In genomic region chr1:79598385-79599178, GRCm38 (mm10) we compare ENCODE assay signal across 14 mouse cellular contexts.
DNase-seq lines count a peak whose midpoint lies in the region; ATAC-seq lines count a peak whose summit lies in the region.
"Had no signal": no experiment of that assay in that cellular context is flagged by ENCODE, and none has a peak within 500 bp of the region (broad histone marks: within the 10 kb centered on the region; RNA-seq: fewer than 3 reads in every experiment).

No protein-coding gene starts in this region.

- no peak overlapping the region for H3K9ac ChIP-seq in forebrain, embryonic 14.5 days (ENCODE audit: low read length)
- no peak overlapping the region for H3K9ac ChIP-seq in intestine, embryonic 15.5 days

- no peaks in the 10 kb centered on the region for H3K36me3 ChIP-seq in forebrain, embryonic 14.5 days (ENCODE audit: control insufficient read depth, insufficient read depth, low read length)
- no peaks in the 10 kb centered on the region for H3K36me3 ChIP-seq in intestine, embryonic 15.5 days

- intact Hi-C loops in heart, postnatal 14 days (cut with DNase I): no loop called here

- H3K4me1 ChIP-seq in forebrain, embryonic 14.5 days (ENCODE audit: control insufficient read depth, insufficient read depth, low read length): no peaks in the 10 kb centered on the region; the same call in 1 of the 2 replicates
- H3K4me1 ChIP-seq in intestine, embryonic 15.5 days (replicated peaks): no peaks in the 10 kb centered on the region
- H3K4me1 ChIP-seq: megakaryocyte, embryonic 14.5 days had no signal

- DNase-seq in embryo, embryonic 10.5 days (ENCODE audit: low spot score): peak; percentile 71
- DNase-seq in forebrain, embryonic 14.5 days (ENCODE audit: low spot score): peak; percentile 71
- DNase-seq in layer of hippocampus, adult 8-10 months (ENCODE audit: low spot score in 2 of 2): peak; percentile 15 to 16
- peak; percentile 21 for DNase-seq in neural tube, embryonic 10.5 days (ENCODE audit: extremely low spot score, low spot score)
- no peak for DNase-seq in cerebellum, adult 8-10 months
- no peak for DNase-seq in MN1 (ENCODE audit: low spot score)
- DNase-seq in heart, postnatal 14 days: no peak
- DNase-seq: adrenal gland, postnatal 14 days; cerebellum, adult 9-11 months; heart, adult 2 months; kidney, postnatal 14 days; thymus, postnatal 14 days had no signal

- no peaks in the 10 kb centered on the region for H3K27me3 ChIP-seq in forebrain, embryonic 14.5 days (replicated peaks; ENCODE audit: control insufficient read depth, insufficient read depth, low read length)
- H3K27me3 ChIP-seq in intestine, embryonic 15.5 days (replicated peaks): no peaks in the 10 kb centered on the region
- H3K27me3 ChIP-seq: megakaryocyte, embryonic 14.5 days had no signal

- no peak overlapping the region for H3K4me2 ChIP-seq in forebrain, embryonic 14.5 days (ENCODE audit: low read length)
- H3K4me2 ChIP-seq in intestine, embryonic 15.5 days (replicated peaks): no peak overlapping the region

- H3K9me3 ChIP-seq in forebrain, embryonic 14.5 days (replicated peaks; ENCODE audit: control insufficient read depth, low read length): no peaks in the 10 kb centered on the region
- H3K9me3 ChIP-seq in intestine, embryonic 15.5 days: no peaks in the 10 kb centered on the region

- ATAC-seq in forebrain, embryonic 14.5 days: peak; percentile 88
- ATAC-seq in intestine, embryonic 15.5 days: no peak

- no peak overlapping the region for H3K4me3 ChIP-seq in forebrain, embryonic 14.5 days (ENCODE audit: low read depth, low read length)
- H3K4me3 ChIP-seq in intestine, embryonic 15.5 days (replicated peaks): no peak overlapping the region
- H3K4me3 ChIP-seq: heart, adult 2 months; megakaryocyte, embryonic 14.5 days had no signal

- H3K27ac ChIP-seq in forebrain, embryonic 14.5 days (ENCODE audit: low read depth, low read length): peak overlapping the region; percentile 15; the same call in 1 of the 2 replicates
- no peak overlapping the region for H3K27ac ChIP-seq in intestine, embryonic 15.5 days
- H3K27ac ChIP-seq: heart, adult 2 months had no signal

- 52% methylated on average over 5 of the region's 5 CpGs for WGBS in forebrain, embryonic 14.5 days
- WGBS in intestine, embryonic 15.5 days: 53% methylated on average over 5 of the region's 5 CpGs

Comparison
In these comparisons a context has a peak if more than half of its experiments do, and no peak if none do; other contexts are left out.
1. DNase-seq: peak in embryo, embryonic 10.5 days (single experiment), forebrain, embryonic 14.5 days (single experiment), layer of hippocampus, adult 8-10 months (2 of 2) and neural tube, embryonic 10.5 days (single experiment); none in cerebellum, adult 8-10 months (single experiment), MN1 (single experiment) and heart, postnatal 14 days (0 of 2).